Mouse (Mus musculus): Measurements from ENCODE around the gene Mtr.

DNA sequence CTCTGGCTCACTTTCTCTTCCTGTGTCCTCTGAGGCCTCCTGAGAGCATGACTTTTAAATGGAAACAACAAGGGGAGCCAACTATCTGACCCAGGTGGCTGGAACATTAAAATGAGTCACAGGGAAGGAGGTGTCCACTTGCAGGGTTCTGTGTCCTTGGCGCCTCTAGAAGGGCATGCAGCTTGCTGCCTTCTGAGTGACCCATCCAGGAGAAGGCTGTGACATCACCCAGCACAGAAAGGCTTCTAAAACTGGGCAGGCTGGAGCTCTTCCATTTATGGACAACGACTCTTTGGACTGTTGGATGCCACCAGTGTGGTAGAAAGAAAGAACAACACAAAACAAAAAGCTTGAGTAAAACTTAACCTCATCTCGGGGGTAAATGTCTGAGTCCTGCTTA, 25.9 kb upstream of the Mtr start:
- TF ChIP-seq POLR2A (IDR thresholded peaks at IDR 0.05; ENCODE audit: control insufficient read depth, low read depth, low read length) (no peak), CTCF (IDR thresholded peaks at IDR 0.05; ENCODE audit: control insufficient read depth, insufficient read depth, insufficient replicate concordance, low read depth, low read length) (no peak)

Data from testis, adult 2 months (tissue).